In the genomic region with DNA sequence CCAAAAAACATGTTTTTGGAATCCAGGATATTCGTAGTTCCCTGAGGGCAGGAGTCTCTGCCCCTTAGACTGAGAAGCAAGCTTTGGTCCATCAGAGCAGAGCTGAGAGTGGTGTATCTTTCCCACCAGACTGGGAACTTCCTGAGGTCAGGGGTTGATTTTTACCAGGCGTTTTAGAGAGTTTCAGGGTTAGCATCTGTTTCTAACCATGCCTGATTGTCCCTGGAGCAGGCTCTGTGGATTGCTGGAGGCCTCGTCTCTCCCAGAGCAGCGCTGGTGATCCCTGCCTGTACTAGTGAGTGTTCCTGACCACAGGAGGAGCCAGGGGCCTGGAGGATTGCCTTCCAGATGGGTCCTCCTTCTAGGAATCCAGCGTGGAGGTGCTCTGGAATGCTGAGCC, we compare ENCODE assay signal across 14 mouse cellular contexts.
DNase-seq lines count a peak whose midpoint lies in the region; ATAC-seq lines count a peak whose summit lies in the region.
"Had no signal": no experiment of that assay in that cellular context is flagged by ENCODE, and none has a peak within 500 bp of the region (broad histone marks: within the 10 kb centered on the region; RNA-seq: fewer than 3 reads in every experiment).

No protein-coding gene starts in this region.

- no peak for DNase-seq in forebrain, embryonic 11.5 days (ENCODE audit: low spot score)
- DNase-seq in lung, adult 18-20 months: no peak
- DNase-seq in embryo, embryonic 11 days: peak; percentile 39
- no peak for DNase-seq in left cerebral cortex, adult 9 months (ENCODE audit: low spot score in 2 of 2)
- DNase-seq in urinary bladder, adult 2 months (ENCODE audit: low spot score): no peak
- DNase-seq: adrenal gland, adult 2 months; layer of hippocampus, adult 9-11 months; thymus, adult 18-20 months had no signal

- H3K27ac ChIP-seq in forebrain, embryonic 15.5 days (replicated peaks): 0 out of 2 replicates have a peak overlapping the region, but pooled peaks have one; percentile 2
- no peak overlapping the region for H3K27ac ChIP-seq in forebrain, embryonic 11.5 days (ENCODE audit: low read depth, low read length)
- no peak overlapping the region for H3K27ac ChIP-seq in lung, embryonic 16.5 days (ENCODE audit: low read length)
- peak overlapping the region; percentile 73 for H3K27ac ChIP-seq in limb, embryonic 12.5 days
- H3K27ac ChIP-seq: heart, embryonic 15.5 days; hindbrain, embryonic 15.5 days; liver, embryonic 14.5 days had no signal

- H3K27me3 ChIP-seq in forebrain, embryonic 15.5 days: peaks cover 6% of the 10 kb centered on the region; the same call in 1 of the 2 replicates
- H3K27me3 ChIP-seq in forebrain, embryonic 11.5 days (ENCODE audit: control insufficient read depth, insufficient read depth, low read length): no peaks in the 10 kb centered on the region; the same call in none of the 2 replicates
- H3K27me3 ChIP-seq in lung, embryonic 16.5 days (ENCODE audit: control insufficient read depth, insufficient read depth, low read depth, low read length): peaks cover 4% of the 10 kb centered on the region; the same call in 1 of the 2 replicates
- peaks cover 25% of the 10 kb centered on the region for H3K27me3 ChIP-seq in limb, embryonic 12.5 days

- H3K4me2 ChIP-seq in forebrain, embryonic 15.5 days (replicated peaks): no peak overlapping the region
- H3K4me2 ChIP-seq in forebrain, embryonic 11.5 days (ENCODE audit: low read depth, low read length, severe bottlenecking): no peak overlapping the region
- H3K4me2 ChIP-seq in lung, embryonic 16.5 days (ENCODE audit: low read depth, low read length): no peak overlapping the region
- H3K4me2 ChIP-seq in limb, embryonic 12.5 days: no peak overlapping the region

- no peaks in the 10 kb centered on the region for H3K9me3 ChIP-seq in forebrain, embryonic 15.5 days
- no peaks in the 10 kb centered on the region for H3K9me3 ChIP-seq in forebrain, embryonic 11.5 days (ENCODE audit: control insufficient read depth, low read length)
- H3K9me3 ChIP-seq in lung, embryonic 16.5 days (ENCODE audit: control insufficient read depth, low read length): no peaks in the 10 kb centered on the region
- H3K9me3 ChIP-seq in limb, embryonic 12.5 days: no peaks in the 10 kb centered on the region
- H3K9me3 ChIP-seq: heart, embryonic 15.5 days; hindbrain, embryonic 15.5 days had no signal

- no peak for ATAC-seq in forebrain, embryonic 15.5 days (replicated peaks)
- ATAC-seq in forebrain, embryonic 11.5 days (replicated peaks; ENCODE audit: low FRiP score): no peak
- no peak for ATAC-seq in lung, embryonic 16.5 days (ENCODE audit: low read depth)
- ATAC-seq in limb, embryonic 12.5 days (ENCODE audit: insufficient number of reproducible peaks, insufficient read depth, low FRiP score, low TSS enrichment, low read depth): no peak

- H3K4me3 ChIP-seq in forebrain, embryonic 15.5 days: no peak overlapping the region
- H3K4me3 ChIP-seq in forebrain, embryonic 11.5 days (ENCODE audit: low read depth, low read length): no peak overlapping the region
- no peak overlapping the region for H3K4me3 ChIP-seq in lung, embryonic 16.5 days (ENCODE audit: low read length)
- H3K4me3 ChIP-seq in limb, embryonic 12.5 days (replicated peaks): no peak overlapping the region
- H3K4me3 ChIP-seq: hindbrain, embryonic 15.5 days had no signal

- H3K9ac ChIP-seq in forebrain, embryonic 15.5 days (replicated peaks): no peak overlapping the region
- no peak overlapping the region for H3K9ac ChIP-seq in forebrain, embryonic 11.5 days (ENCODE audit: low read length)
- H3K9ac ChIP-seq in lung, embryonic 16.5 days (ENCODE audit: low read length): peak overlapping the region; percentile 9; the same call in 1 of the 2 replicates
- no peak overlapping the region for H3K9ac ChIP-seq in limb, embryonic 12.5 days (replicated peaks)
- H3K9ac ChIP-seq: heart, embryonic 15.5 days; hindbrain, embryonic 15.5 days; liver, embryonic 14.5 days had no signal

- no peaks in the 10 kb centered on the region for H3K36me3 ChIP-seq in forebrain, embryonic 15.5 days
- no peaks in the 10 kb centered on the region for H3K36me3 ChIP-seq in forebrain, embryonic 11.5 days (ENCODE audit: control insufficient read depth, insufficient read depth, low read length)
- no peaks in the 10 kb centered on the region for H3K36me3 ChIP-seq in lung, embryonic 16.5 days (ENCODE audit: control insufficient read depth, insufficient read depth, low read length)
- H3K36me3 ChIP-seq in limb, embryonic 12.5 days: no peaks in the 10 kb centered on the region
- H3K36me3 ChIP-seq: heart, embryonic 15.5 days; hindbrain, embryonic 15.5 days had no signal

- peaks cover 24% of the 10 kb centered on the region for H3K4me1 ChIP-seq in forebrain, embryonic 15.5 days
- peaks cover 13% of the 10 kb centered on the region for H3K4me1 ChIP-seq in forebrain, embryonic 11.5 days (replicated peaks; ENCODE audit: control insufficient read depth, insufficient read depth, low read length)
- H3K4me1 ChIP-seq in lung, embryonic 16.5 days (replicated peaks; ENCODE audit: control insufficient read depth, insufficient read depth, low read length): peaks cover 27% of the 10 kb centered on the region
- peaks cover 30% of the 10 kb centered on the region for H3K4me1 ChIP-seq in limb, embryonic 12.5 days (replicated peaks)

- WGBS in forebrain, embryonic 15.5 days: 66% methylated on average over 5 of the region's 5 CpGs
- 51% methylated on average over 5 of the region's 5 CpGs for WGBS in forebrain, embryonic 11.5 days
- 49% methylated on average over 5 of the region's 5 CpGs for WGBS in lung, embryonic 16.5 days
- 25% methylated on average over 5 of the region's 5 CpGs for WGBS in limb, embryonic 12.5 days

Comparison
In these comparisons a context has a peak if more than half of its experiments do, and no peak if none do; other contexts are left out.
1. H3K27ac ChIP-seq: peak in forebrain, embryonic 15.5 days (single experiment) and limb, embryonic 12.5 days (single experiment); none in forebrain, embryonic 11.5 days (single experiment) and lung, embryonic 16.5 days (single experiment).